Mouse (Mus musculus) ovary, postnatal 14 days (tissue): ENCODE results near the gene Trnau1ap.

ENCODE experiments used
- DNase-seq: peaks from one replicate; pipeline ENCODE4 v3.0.0; 2022; ENCODE audit warnings: low spot score

Gene Trnau1ap

DNA sequence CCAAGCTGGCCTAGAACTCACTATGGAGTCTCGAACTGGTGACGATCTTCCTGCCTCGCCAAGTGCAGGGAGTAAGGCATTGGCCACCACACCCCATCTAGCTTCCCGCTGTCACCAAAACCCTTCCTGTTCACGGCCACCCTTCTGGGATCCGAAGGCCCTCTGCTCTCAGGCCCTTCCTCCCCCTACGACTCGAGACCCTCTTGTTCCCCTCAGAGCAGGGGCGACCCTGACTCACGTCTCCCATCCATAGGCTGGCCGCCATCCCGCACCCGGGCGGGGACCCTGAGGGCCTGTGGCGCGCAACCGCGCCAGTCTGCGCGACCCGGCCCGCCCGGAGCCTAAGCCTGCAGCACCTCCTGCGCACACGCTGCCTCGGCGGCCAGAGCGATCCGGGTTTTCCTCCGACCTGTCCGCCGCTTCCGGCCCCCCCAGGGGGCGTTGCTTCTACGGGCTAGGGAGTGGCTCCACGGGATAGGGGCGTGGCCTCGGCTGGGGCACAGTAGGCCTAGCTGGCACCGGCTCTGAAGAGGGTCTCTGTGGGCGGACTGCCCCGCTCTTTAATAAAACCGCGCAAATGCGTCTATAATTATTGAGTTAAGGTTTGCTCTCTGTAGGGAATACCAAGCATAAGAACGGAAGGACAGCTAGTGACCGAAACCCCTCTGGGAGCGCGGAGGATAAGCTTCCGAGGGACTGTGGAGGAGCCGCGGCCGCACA lies at the start of gene Trnau1ap:
Gene Trnau1ap (minus strand): TSS at position 424 of the 720 bp plus-strand sequence.
- DNase-seq: peak; percentile 76

- no peak for DNase-seq
Observed at GRCm38 (mm10) chr4:132373820-132374219, 44.5 kb upstream of the Trnau1ap start.

- DNase-seq: no peak
Observed at GRCm38 (mm10) chr4:132369953-132370750, 40.8 kb upstream of the Trnau1ap start.

DNA sequence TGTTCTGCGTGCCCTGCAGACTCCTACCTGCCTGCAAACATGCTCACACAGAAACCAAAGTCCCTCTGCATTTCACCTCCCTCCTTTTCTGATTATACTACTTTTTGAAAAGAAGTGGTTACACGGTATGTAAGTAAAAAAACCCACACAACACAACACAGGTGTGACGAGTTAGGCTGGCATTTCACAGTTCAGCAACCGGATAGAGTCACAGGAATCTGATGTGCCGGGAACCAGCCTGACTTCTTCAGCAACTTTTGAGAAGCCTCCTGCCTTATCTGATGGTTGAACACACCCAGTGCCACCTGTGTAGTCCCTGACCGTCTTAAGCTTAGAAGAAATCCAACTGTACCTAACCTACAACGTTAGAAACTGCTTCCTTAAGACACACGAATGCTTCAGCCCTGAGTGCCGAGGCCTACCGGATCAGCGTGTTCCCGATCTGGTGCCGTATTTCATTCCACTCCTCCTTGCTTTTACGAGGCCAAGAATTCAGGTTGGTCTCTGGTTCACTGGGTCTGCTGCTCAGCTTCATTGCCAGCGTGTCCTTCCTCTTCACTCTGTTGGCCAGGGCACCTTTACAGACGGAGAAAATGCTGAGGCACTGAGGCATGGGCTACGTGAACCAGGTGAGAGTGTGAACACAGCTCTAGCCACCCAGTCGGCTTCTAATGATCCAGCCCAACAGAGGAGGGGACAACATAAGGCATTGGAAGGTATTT lies 38.3 kb upstream of the Trnau1ap start:
- DNase-seq: no peak

DNA sequence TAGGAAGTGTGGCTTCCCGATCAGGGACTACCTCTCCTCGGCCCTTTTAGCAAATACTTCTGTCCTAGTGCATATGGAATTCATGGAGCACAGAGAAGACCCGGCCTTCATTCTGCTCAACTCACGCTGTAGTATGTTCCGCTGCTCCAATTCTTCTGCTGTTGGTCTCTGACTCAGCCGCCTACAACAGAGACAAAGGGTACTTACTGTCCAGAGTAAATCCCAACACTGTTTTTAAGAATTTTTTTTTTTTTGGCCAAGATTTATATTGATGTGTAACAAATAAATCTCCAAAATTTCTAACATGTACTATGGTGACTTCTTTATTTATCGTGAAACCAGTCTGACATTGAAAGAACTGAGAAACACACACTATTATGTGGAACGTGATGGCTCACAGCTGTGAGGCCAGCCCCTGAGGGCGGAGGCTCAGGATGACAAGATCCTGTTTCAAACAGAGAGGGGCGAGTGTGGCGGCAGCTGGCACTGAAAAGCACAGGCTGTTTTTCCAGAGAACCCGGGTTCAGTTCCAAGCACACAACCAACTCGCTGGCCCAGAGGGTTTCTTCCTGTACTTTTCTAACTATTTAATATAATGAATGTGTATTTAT lies 36.2 kb upstream of the Trnau1ap start:
- DNase-seq: no peak

- no peak for DNase-seq
Observed at GRCm38 (mm10) chr4:132363487-132363886, 34.1 kb upstream of the Trnau1ap start.

GRCm38 (mm10) chr4:132359510-132359909 lies 30.2 kb upstream of the Trnau1ap start:
- DNase-seq: no peak

GRCm38 (mm10) chr4:132356170-132356569 lies 26.8 kb upstream of the Trnau1ap start:
- DNase-seq: peak; percentile 28

DNA sequence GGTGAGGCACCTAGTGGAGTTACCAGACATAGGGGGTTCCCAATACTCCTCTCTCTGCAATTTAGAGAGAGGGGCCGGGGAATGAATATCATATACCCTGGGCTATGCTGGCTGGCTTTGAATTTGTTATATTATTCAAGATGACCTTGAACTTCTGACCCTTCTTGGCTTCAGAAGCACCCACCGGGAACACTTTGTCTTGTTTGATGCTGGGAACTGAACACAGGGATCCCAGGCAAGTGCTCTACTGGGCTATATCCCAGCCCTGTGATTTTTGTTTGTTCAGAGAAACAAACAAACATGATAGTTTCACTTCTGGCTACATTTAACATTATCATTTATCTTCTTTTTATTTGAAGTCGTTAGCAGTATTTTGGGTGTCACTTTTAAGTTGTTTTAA lies 26.1 kb upstream of the Trnau1ap start:
- DNase-seq: no peak

- no peak for DNase-seq
Observed at GRCm38 (mm10) chr4:132354571-132354970, 25.2 kb upstream of the Trnau1ap start.

DNA sequence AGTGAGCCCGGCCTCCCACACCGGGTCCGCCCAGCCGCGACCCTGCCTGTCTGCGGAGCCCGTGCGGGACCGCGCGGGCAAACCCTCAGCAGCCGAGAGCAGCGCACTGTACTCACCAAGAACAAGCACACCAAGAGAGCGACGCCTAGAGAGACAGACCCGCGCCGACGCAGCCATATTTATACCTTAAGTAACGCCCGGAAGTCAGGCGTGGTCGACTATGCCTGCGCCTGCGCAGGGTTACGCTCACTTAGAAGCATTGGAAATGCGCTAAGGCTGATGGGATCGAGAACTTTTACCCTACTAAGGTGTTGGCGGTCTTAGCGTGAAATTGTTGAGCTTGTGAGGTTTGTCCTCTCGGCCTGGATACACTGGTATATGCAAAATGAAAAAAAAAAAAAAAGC lies 24.1 kb upstream of the Trnau1ap start, which contains the start of gene Rcc1:
Gene Rcc1 (minus strand): TSS at position 125 of the 405 bp plus-strand sequence.
- DNase-seq: peak; percentile 86

DNA sequence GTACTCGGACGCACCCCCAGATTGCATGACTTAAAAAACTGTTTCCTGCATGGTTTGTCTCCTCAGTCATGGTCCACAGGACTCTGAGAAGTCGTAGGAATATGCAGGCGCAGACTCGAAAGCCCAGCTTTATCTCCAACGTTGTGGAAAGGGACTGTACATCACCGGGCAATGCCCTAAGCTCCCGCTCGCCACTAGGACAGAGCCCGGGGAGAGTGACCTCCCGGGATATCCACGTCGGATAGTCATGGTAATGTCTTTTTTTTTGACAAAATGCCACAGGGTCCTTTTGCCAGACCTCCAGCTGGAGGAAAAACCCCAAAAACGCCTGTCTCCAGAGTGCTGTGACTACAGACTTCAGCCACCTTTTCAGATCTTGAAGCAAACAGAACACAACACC lies 23.4 kb upstream of the Trnau1ap start:
- no peak for DNase-seq

GRCm38 (mm10) chr4:132351401-132351800 lies 22.1 kb upstream of the Trnau1ap start:
- no peak for DNase-seq

- no peak for DNase-seq
Observed at GRCm38 (mm10) chr4:132350854-132351253, 21.5 kb upstream of the Trnau1ap start.

- no peak for DNase-seq
Observed at GRCm38 (mm10) chr4:132350123-132350740, 20.9 kb upstream of the Trnau1ap start.

- no peak for DNase-seq
Observed at GRCm38 (mm10) chr4:132349495-132350122, 20.3 kb upstream of the Trnau1ap start.

DNA sequence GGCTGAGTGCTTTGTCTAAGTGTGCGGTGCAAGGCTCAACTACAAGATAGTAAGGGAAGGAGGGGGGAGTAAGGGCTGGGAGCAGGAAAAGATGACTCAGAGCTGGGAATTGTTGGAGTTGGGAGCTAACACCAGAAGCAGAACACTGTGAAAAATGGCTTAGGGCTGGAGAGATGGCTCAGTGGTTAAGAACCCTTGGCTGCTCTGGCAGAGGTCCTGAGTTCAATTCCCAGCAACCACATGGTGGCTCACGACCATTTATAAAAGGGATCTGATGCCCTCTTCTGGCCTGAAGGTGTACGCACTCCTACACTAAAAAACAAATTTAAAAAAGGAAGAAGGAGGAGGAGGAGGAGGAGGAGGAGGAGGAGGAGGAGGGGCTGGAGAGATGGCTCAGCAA lies 17.3 kb upstream of the Trnau1ap start:
- DNase-seq: no peak

- no peak for DNase-seq
Observed at GRCm38 (mm10) chr4:132346261-132346660, 16.9 kb upstream of the Trnau1ap start.

DNA sequence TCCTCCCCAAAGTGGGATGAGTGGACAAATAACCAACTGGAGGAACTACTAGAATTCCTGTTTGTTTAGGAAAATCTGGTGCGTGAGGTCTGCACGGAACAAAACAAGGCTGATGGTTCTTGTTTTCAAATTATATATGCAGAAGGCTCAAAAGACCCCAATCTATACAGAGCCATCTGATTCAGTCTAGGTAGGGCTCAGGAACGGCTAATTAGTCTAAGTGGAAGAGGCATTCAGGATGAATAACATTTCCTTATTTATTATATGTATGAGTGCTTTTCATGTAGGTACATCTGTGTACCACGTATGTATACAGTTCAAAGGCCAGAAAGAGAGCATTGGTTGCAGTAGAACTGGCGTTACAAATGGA lies 16.5 kb upstream of the Trnau1ap start:
- DNase-seq: no peak

- peak; percentile 98 for DNase-seq
Observed at GRCm38 (mm10) chr4:132345135-132345842, 16.0 kb upstream of the Trnau1ap start.
